Mouse (Mus musculus): ENCODE measurements around the gene Adora2b. TPM values are rescaled to one million over a fixed set of nuclear protein-coding genes. Genes with fewer than 3 reads are reported as not detected.
"Not testable (repeated sequence)": the region's sequence is repeated elsewhere in the genome, so short reads cannot be mapped to it uniquely, and the experiment has no call there.

Adora2b gene
- total and polyA plus RNA-seq, 3 experiments = 2.2 to 3.2 TPM; not detected in 1

- TF ChIP-seq ZNF384 (IDR thresholded peaks at IDR 0.05; ENCODE audit: low read depth, low read length) = peak; percentile 96
- TF ChIP-seq EP300 (IDR thresholded peaks at IDR 0.05; ENCODE audit: low read depth in 1 of 2, low read length in 2 of 2) = peak in 1 of 2 experiments; percentile 33; a peak in 1 of 4 replicates
- TF ChIP-seq ETS1 (IDR thresholded peaks at IDR 0.05; ENCODE audit: low read depth, low read length) = peak; percentile 52; the same call in 1 of the 2 replicates
- no peak for TF ChIP-seq CHD2 (IDR thresholded peaks at IDR 0.05; ENCODE audit: low read length)
- TF ChIP-seq KAT2A (conservative IDR thresholded peaks at IDR 0.05; ENCODE audit: low read depth, low read length) = no peak; the same call in 1 of the 2 replicates
Measured at GRCm38 (mm10) chr11:62280675-62281600, 32.2 kb downstream of the Adora2b start, which contains the start of the genes Zswim7 and Ttc19 (continued).

- peak overlapping the region; percentile 84 to 92 for H3K4me3 ChIP-seq (ENCODE audit: control insufficient read depth in 1 of 2, insufficient read depth in 1 of 2, low read depth in 2 of 2, low read length in 2 of 2)
- H3K36me3 ChIP-seq (ENCODE audit: control insufficient read depth in 1 of 2, insufficient read depth in 2 of 2, low read length in 2 of 2) = peaks cover 0 to 14% of the 10 kb centered on the region in 2 experiments; a peak in 3 of 4 replicates
- H3K9me3 ChIP-seq (replicated peaks; ENCODE audit: insufficient read depth, low read length) = no peaks in the 10 kb centered on the region
- H3K4me1 ChIP-seq (ENCODE audit: control insufficient read depth in 1 of 2, insufficient read depth in 2 of 2, low read length in 2 of 2) = peaks cover 3 to 8% of the 10 kb centered on the region in 2 experiments; a peak in 3 of 4 replicates
- DNase-seq (ENCODE audit: low read depth, low spot score) = peak; percentile 72
- H3K27me3 ChIP-seq (ENCODE audit: control insufficient read depth in 1 of 2, insufficient read depth in 2 of 2, low read length in 2 of 2) = no peaks in the 10 kb centered on the region
- TF ChIP-seq POLR2AphosphoS2 (IDR thresholded peaks at IDR 0.05; ENCODE audit: low read length) (no peak), POLR2A (IDR thresholded peaks at IDR 0.05; ENCODE audit: control insufficient read depth in 1 of 2, insufficient read depth in 1 of 2, low read depth in 1 of 2, low read length in 2 of 2, poor library complexity in 1 of 2) (no peak), SMC3 (IDR thresholded peaks at IDR 0.05; ENCODE audit: low read depth, low read length) (0 out of 2 replicates have a peak, but pooled peaks have one; percentile 6), TCF12 (IDR thresholded peaks at IDR 0.05; ENCODE audit: low read depth, low read length) (no peak)
- peaks cover 8% of the 10 kb centered on the region for H3K79me2 ChIP-seq (ENCODE audit: control insufficient read depth, insufficient read depth, low read length, poor library complexity)
- peak overlapping the region; percentile 56 for H3K27ac ChIP-seq (ENCODE audit: control insufficient read depth, low read depth, low read length)
- peak overlapping the region; percentile 97 for H3K9ac ChIP-seq (ENCODE audit: control insufficient read depth, low read depth, low read length, poor library complexity, severe bottlenecking)
Measured at GRCm38 (mm10) chr11:62281601-62281997, 32.8 kb downstream of the Adora2b start.

- H3K36me3 ChIP-seq (ENCODE audit: control insufficient read depth in 1 of 2, insufficient read depth in 2 of 2, low read length in 2 of 2) = peaks cover 0 to 11% of the 10 kb centered on the region in 2 experiments
- not testable (repeated sequence) for H3K4me3 ChIP-seq (ENCODE audit: control insufficient read depth in 1 of 2, insufficient read depth in 1 of 2, low read depth in 2 of 2, low read length in 2 of 2); H3K27ac ChIP-seq (ENCODE audit: control insufficient read depth, low read depth, low read length); H3K9ac ChIP-seq (ENCODE audit: control insufficient read depth, low read depth, low read length, poor library complexity, severe bottlenecking); H3K27me3 ChIP-seq (ENCODE audit: control insufficient read depth in 1 of 2, insufficient read depth in 2 of 2, low read length in 2 of 2); H3K9me3 ChIP-seq (replicated peaks; ENCODE audit: insufficient read depth, low read length); H3K4me1 ChIP-seq (ENCODE audit: control insufficient read depth in 1 of 2, insufficient read depth in 2 of 2, low read length in 2 of 2); H3K79me2 ChIP-seq (ENCODE audit: control insufficient read depth, insufficient read depth, low read length, poor library complexity)
- peak; percentile 78 for TF ChIP-seq ZNF384 (IDR thresholded peaks at IDR 0.05; ENCODE audit: low read depth, low read length)
- peak; percentile 30 for DNase-seq (ENCODE audit: low read depth, low spot score)
Measured at GRCm38 (mm10) chr11:62284020-62284419, 35.2 kb downstream of the Adora2b start.

GRCm38 (mm10) chr11:62285020-62285419, 36.2 kb downstream of the Adora2b start:
- no peak overlapping the region for H3K4me3 ChIP-seq (ENCODE audit: control insufficient read depth in 1 of 2, insufficient read depth in 1 of 2, low read depth in 2 of 2, low read length in 2 of 2)
- peaks cover 0 to 10% of the 10 kb centered on the region in 2 experiments for H3K36me3 ChIP-seq (ENCODE audit: control insufficient read depth in 1 of 2, insufficient read depth in 2 of 2, low read length in 2 of 2)
- H3K9me3 ChIP-seq (replicated peaks; ENCODE audit: insufficient read depth, low read length) = no peaks in the 10 kb centered on the region
- no peak overlapping the region for H3K9ac ChIP-seq (ENCODE audit: control insufficient read depth, low read depth, low read length, poor library complexity, severe bottlenecking)
- DNase-seq (ENCODE audit: low read depth, low spot score) = no peak
- H3K27me3 ChIP-seq (ENCODE audit: control insufficient read depth in 1 of 2, insufficient read depth in 2 of 2, low read length in 2 of 2) = no peaks in the 10 kb centered on the region
- H3K27ac ChIP-seq (ENCODE audit: control insufficient read depth, low read depth, low read length) = no peak overlapping the region
- peaks cover 3 to 4% of the 10 kb centered on the region in 2 experiments; a peak in 3 of 4 replicates for H3K4me1 ChIP-seq (ENCODE audit: control insufficient read depth in 1 of 2, insufficient read depth in 2 of 2, low read length in 2 of 2)
- H3K79me2 ChIP-seq (ENCODE audit: control insufficient read depth, insufficient read depth, low read length, poor library complexity) = peaks cover 8% of the 10 kb centered on the region
- TF ChIP-seq MAZ (IDR thresholded peaks at IDR 0.05; ENCODE audit: low read depth, low read length) = no peak
- TF ChIP-seq GABPA (IDR thresholded peaks at IDR 0.05; ENCODE audit: low read depth, low read length) = no peak
- no peak for TF ChIP-seq TBP (IDR thresholded peaks at IDR 0.05; ENCODE audit: low read depth, low read length)
- TF ChIP-seq SMC3 (IDR thresholded peaks at IDR 0.05; ENCODE audit: low read depth, low read length) = no peak
- no peak for TF ChIP-seq TAL1 (IDR thresholded peaks at IDR 0.05; ENCODE audit: low read length)
- TF ChIP-seq CHD1 (IDR thresholded peaks at IDR 0.05; ENCODE audit: low read depth, low read length) = no peak
- TF ChIP-seq CTCF (IDR thresholded peaks at IDR 0.05 in 2 of 3, conservative IDR thresholded peaks at IDR 0.05 in 1 of 3; ENCODE audit: control insufficient read depth in 1 of 3, insufficient read depth in 1 of 3, low read depth in 2 of 3, low read length in 3 of 3, poor library complexity in 1 of 3, severe bottlenecking in 1 of 3) = no peak
- TF ChIP-seq POLR2A (IDR thresholded peaks at IDR 0.05; ENCODE audit: control insufficient read depth in 1 of 2, insufficient read depth in 1 of 2, low read depth in 1 of 2, low read length in 2 of 2, poor library complexity in 1 of 2) = no peak
- TF ChIP-seq EP300 (IDR thresholded peaks at IDR 0.05; ENCODE audit: low read depth in 1 of 2, low read length in 2 of 2) = no peak
- no peak for TF ChIP-seq GATA1 (IDR thresholded peaks at IDR 0.05; ENCODE audit: low read depth, low read length)
- no peak for TF ChIP-seq ETS1 (IDR thresholded peaks at IDR 0.05; ENCODE audit: low read depth, low read length)
- no peak for TF ChIP-seq JUND (IDR thresholded peaks at IDR 0.05; ENCODE audit: low read depth, low read length)
- no peak for TF ChIP-seq RCOR1 (IDR thresholded peaks at IDR 0.05; ENCODE audit: low read depth, low read length)
- TF ChIP-seq NELFE (IDR thresholded peaks at IDR 0.05; ENCODE audit: low read depth, low read length) = no peak
- TF ChIP-seq MAX (IDR thresholded peaks at IDR 0.05; ENCODE audit: low read length) = no peak
- TF ChIP-seq SIN3A (IDR thresholded peaks at IDR 0.05; ENCODE audit: low read length) = no peak
- TF ChIP-seq MYC (IDR thresholded peaks at IDR 0.05; ENCODE audit: low read depth, low read length) = no peak
